Mouse (Mus musculus): ENCODE results near the gene Nkx1-2.

Gene Nkx1-2

GRCm38 (mm10) chr7:132604720-132605119 lies 5.3 kb upstream of the Nkx1-2 start:
- no peak for DNase-seq

GRCm38 (mm10) chr7:132600926-132601325 lies 1.5 kb upstream of the Nkx1-2 start:
- DNase-seq, result no peak

GRCm38 (mm10) chr7:132600026-132600425 lies 589 bp upstream of the Nkx1-2 start:
- no peak for DNase-seq

- DNase-seq, result no peak
These were observed 2.0 kb downstream of the Nkx1-2 start for GRCm38 (mm10) chr7:132597251-132598041.

GRCm38 (mm10) chr7:132596557-132597250 lies 2.7 kb downstream of the Nkx1-2 start:
- no peak for DNase-seq

GRCm38 (mm10) chr7:132595787-132596186 lies 3.6 kb downstream of the Nkx1-2 start:
- no peak for DNase-seq

GRCm38 (mm10) chr7:132594325-132594724 lies 5.1 kb downstream of the Nkx1-2 start:
- no peak for DNase-seq

GRCm38 (mm10) chr7:132593762-132594161 lies 5.7 kb downstream of the Nkx1-2 start:
- DNase-seq, result no peak

GRCm38 (mm10) chr7:132589610-132590009 lies 9.8 kb downstream of the Nkx1-2 start:
- DNase-seq, result no peak

GRCm38 (mm10) chr7:132587167-132587566 lies 12.3 kb downstream of the Nkx1-2 start:
- no peak for DNase-seq

- DNase-seq, result no peak
These were observed 13.5 kb downstream of the Nkx1-2 start for GRCm38 (mm10) chr7:132585695-132586491.

- no peak for DNase-seq
These were observed 18.0 kb downstream of the Nkx1-2 start for GRCm38 (mm10) chr7:132581441-132581840.

- DNase-seq, result no peak
These were observed 18.9 kb downstream of the Nkx1-2 start for GRCm38 (mm10) chr7:132580511-132580910.

- DNase-seq, result no peak
These were observed 22.5 kb downstream of the Nkx1-2 start for GRCm38 (mm10) chr7:132576891-132577290.

- peak; percentile 92 for DNase-seq
These were observed 23.3 kb downstream of the Nkx1-2 start, which contains the start of gene Oat for GRCm38 (mm10) chr7:132576116-132576650. Gene Oat (minus strand): TSS chr7:132576398.

- peak; percentile 92 for DNase-seq
These were observed 23.8 kb downstream of the Nkx1-2 start for GRCm38 (mm10) chr7:132575623-132576022.

GRCm38 (mm10) chr7:132574646-132575045 lies 24.8 kb downstream of the Nkx1-2 start:
- DNase-seq, result no peak

- DNase-seq, result no peak
These were observed 26.2 kb downstream of the Nkx1-2 start for GRCm38 (mm10) chr7:132573205-132573604.

GRCm38 (mm10) chr7:132572738-132573137 lies 26.7 kb downstream of the Nkx1-2 start:
- no peak for DNase-seq

GRCm38 (mm10) chr7:132571481-132571880 lies 28.0 kb downstream of the Nkx1-2 start:
- DNase-seq, result no peak

- DNase-seq, result no peak
These were observed 29.4 kb downstream of the Nkx1-2 start for GRCm38 (mm10) chr7:132570071-132570470.

- no peak for DNase-seq
These were observed 30.6 kb downstream of the Nkx1-2 start for GRCm38 (mm10) chr7:132568817-132569216.

GRCm38 (mm10) chr7:132565831-132566230 lies 33.6 kb downstream of the Nkx1-2 start:
- no peak for DNase-seq

All from right cerebral cortex, postnatal 4 days (tissue).